Mouse (Mus musculus) kidney, postnatal 0 days (tissue): Measurements from ENCODE around the gene Ppp1r16b. TPM values are rescaled to one million over a fixed set of nuclear protein-coding genes. Genes with fewer than 3 reads are reported as not detected.

Source experiments
- ATAC-seq: fragments of 200-750 bp; cut with Nextera tagmentation; replicated peaks from 2 replicates; pipeline ENCODE4 v1.8.0; 2017; ENCODE audit warnings: low read depth, moderate number of reproducible peaks, moderate TSS enrichment, moderate library complexity; ENCODE audit not compliant: low FRiP score
- DNase-seq: peaks from one replicate; pipeline ENCODE4 v3.0.0-alpha.2; 2016; ENCODE audit warnings: low spot score
- H3K27ac ChIP-seq: fragments of 300-500 bp; sonication (generic); 2 replicates; pipeline ENCODE4 v1.5.1; 2014; ENCODE audit warnings: mild to moderate bottlenecking
- H3K27me3 ChIP-seq: fragments of 300-500 bp; sonication (generic); 2 replicates; pipeline ENCODE4 v1.6.1; 2014; ENCODE audit warnings: low read length, mixed read lengths; ENCODE audit not compliant: insufficient read depth
- H3K36me3 ChIP-seq: fragments of 300-500 bp; sonication (generic); 2 replicates; pipeline ENCODE4 v1.6.1; 2014; ENCODE audit warnings: low read length, mixed read lengths; ENCODE audit not compliant: insufficient read depth
- H3K4me1 ChIP-seq: fragments of 300-500 bp; sonication (generic); replicated peaks from 2 replicates; pipeline ENCODE4 v1.6.1; 2014; ENCODE audit warnings: antibody characterized with exemption, low read length, mixed read lengths; ENCODE audit not compliant: insufficient read depth
- H3K4me2 ChIP-seq: fragments of 300-500 bp; sonication (generic); 2 replicates; pipeline ENCODE4 v1.6.1; 2014; ENCODE audit warnings: mild to moderate bottlenecking, low read length, moderate library complexity, mixed read lengths
- H3K4me3 ChIP-seq: fragments of 300-500 bp; sonication (generic); replicated peaks from 2 replicates; pipeline ENCODE4 v1.5.1; 2014; ENCODE audit warnings: low read depth, low read length
- H3K9ac ChIP-seq: fragments of 300-500 bp; sonication (generic); 2 replicates; pipeline ENCODE4 v1.6.1; 2014; ENCODE audit warnings: low read depth, low read length
- H3K9me3 ChIP-seq: fragments of 300-500 bp; sonication (generic); replicated peaks from 2 replicates; pipeline ENCODE4 v1.6.1; 2016; ENCODE audit warnings: low read length, inconsistent platforms, mixed read lengths
- CTCF ChIP-seq: IDR thresholded peaks from 2 replicates; pipeline ENCODE4 v1.5.1; 2016; ENCODE audit warnings: antibody characterized with exemption, low read depth, mild to moderate bottlenecking, moderate library complexity
- WGBS: fragments of 180-500 bp; shearing (Covaris S2); extraction: QIAGEN DNeasy Blood & Tissue Kit; methylation state at CpG from one replicate; pipeline ENCODE4 v1.1.7; 2014; 5-methylcytosine and 5-hydroxymethylcytosine counted together
- polyA plus RNA-seq: library from polyadenylated mRNA; unstranded; fragments of >200 nt; fragmentation: Nextera tagmentation; extraction: Ambion mirVana; gene quantifications from 2 replicates; pipeline ENCODE4 v1.2.1, GENCODE M21; 2015

Ppp1r16b gene
- polyA plus RNA-seq, 1 experiment from 2014 or later: 10.1 TPM

DNA sequence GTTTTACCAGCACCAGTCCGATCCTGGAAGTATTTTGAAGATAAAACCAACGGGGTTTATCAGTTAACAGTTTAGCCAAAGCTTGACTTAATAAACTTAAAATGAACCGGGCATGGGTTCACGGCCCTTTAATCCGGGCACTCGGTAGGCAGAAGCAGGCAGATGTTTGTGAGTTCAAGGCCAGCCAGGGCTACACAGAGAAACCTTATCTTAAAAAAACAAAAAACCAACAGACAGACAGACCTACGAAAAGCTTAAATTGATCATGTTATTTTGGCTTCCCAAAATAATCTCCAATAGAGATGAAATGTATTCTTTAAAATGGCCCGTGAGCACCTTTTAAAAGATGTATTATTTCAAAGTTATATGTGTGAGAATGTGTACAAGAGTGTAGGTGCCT, 39.5 kb upstream of the Ppp1r16b start:
- Histone ChIP-seq H3K27me3 (no peaks in the 10 kb centered on the region), H3K9ac (peak overlapping the region; percentile 88), H3K9me3 (no peaks in the 10 kb centered on the region), H3K36me3 (peaks cover 21% of the 10 kb centered on the region; the same call in 1 of the 2 replicates), H3K27ac (no peak overlapping the region), H3K4me1 (peaks cover 10% of the 10 kb centered on the region), H3K4me3 (peak overlapping the region; percentile 98), H3K4me2 (peak overlapping the region; percentile 96)
- 30% methylated on average over 8 of the region's 8 CpGs for WGBS
- DNase-seq (no peak), ATAC-seq (no peak)
- no peak for TF ChIP-seq CTCF

- no peaks in the 10 kb centered on the region for H3K27me3 ChIP-seq
- 71% methylated on average over 3 of the region's 3 CpGs for WGBS
- peak; percentile 49; the same call in 1 of the 2 replicates for TF ChIP-seq CTCF
- no peak overlapping the region for H3K9ac ChIP-seq
- no peaks in the 10 kb centered on the region for H3K9me3 ChIP-seq
- ATAC-seq (no peak), DNase-seq (peak; percentile 54)
- H3K36me3 ChIP-seq: peaks cover 45% of the 10 kb centered on the region
- H3K4me2 ChIP-seq: no peak overlapping the region
- no peak overlapping the region for H3K27ac ChIP-seq
- H3K4me1 ChIP-seq: peaks cover 10% of the 10 kb centered on the region
- H3K4me3 ChIP-seq: no peak overlapping the region
Observed at GRCm38 (mm10) chr2:158628858-158629257, 36.3 kb upstream of the Ppp1r16b start.

DNA sequence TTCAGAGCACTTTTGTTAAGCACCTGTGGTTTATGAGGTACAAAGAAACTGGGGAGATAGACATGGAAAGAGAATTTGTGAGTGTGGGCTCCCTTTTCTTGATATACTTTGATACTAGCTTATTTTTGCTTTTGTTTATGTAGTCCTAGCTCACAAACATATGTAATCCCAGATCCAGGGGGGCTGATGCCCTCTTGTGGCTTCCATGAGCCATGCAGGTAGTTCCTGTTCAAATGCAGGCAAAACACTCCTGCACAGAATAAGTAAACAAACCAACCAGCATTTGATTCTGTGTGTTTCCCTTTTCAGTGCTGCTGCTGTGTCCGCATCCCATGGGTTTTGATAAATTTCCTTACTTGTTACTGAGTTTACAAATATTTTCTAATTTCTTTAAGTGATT, 35.8 kb upstream of the Ppp1r16b start:
- 70% methylated on average over 1 of the region's 1 CpGs for WGBS
- DNase-seq: peak; percentile 69

GRCm38 (mm10) chr2:158631873-158632272, 33.3 kb upstream of the Ppp1r16b start:
- ATAC-seq (no peak), DNase-seq (no peak)
- no peak overlapping the region for H3K9ac ChIP-seq
- H3K4me3 ChIP-seq: no peak overlapping the region
- H3K4me1 ChIP-seq: no peaks in the 10 kb centered on the region
- no peak for TF ChIP-seq CTCF
- peaks cover 69% of the 10 kb centered on the region for H3K36me3 ChIP-seq
- WGBS: 80% methylated on average over 5 of the region's 5 CpGs
- H3K27ac ChIP-seq: no peak overlapping the region
- H3K4me2 ChIP-seq: no peak overlapping the region
- no peaks in the 10 kb centered on the region for H3K9me3 ChIP-seq
- H3K27me3 ChIP-seq: no peaks in the 10 kb centered on the region

More for the DNA sequence above, 35.8 kb upstream of the Ppp1r16b start:
- H3K36me3 ChIP-seq: peaks cover 47% of the 10 kb centered on the region
- peak; percentile 84 for TF ChIP-seq CTCF
- no peak overlapping the region for H3K4me2 ChIP-seq
- H3K9me3 ChIP-seq: no peaks in the 10 kb centered on the region
- no peak overlapping the region for H3K4me3 ChIP-seq
- peaks cover 10% of the 10 kb centered on the region for H3K4me1 ChIP-seq
- no peak overlapping the region for H3K27ac ChIP-seq
- no peak overlapping the region for H3K9ac ChIP-seq
- no peak for ATAC-seq
- no peaks in the 10 kb centered on the region for H3K27me3 ChIP-seq

DNA sequence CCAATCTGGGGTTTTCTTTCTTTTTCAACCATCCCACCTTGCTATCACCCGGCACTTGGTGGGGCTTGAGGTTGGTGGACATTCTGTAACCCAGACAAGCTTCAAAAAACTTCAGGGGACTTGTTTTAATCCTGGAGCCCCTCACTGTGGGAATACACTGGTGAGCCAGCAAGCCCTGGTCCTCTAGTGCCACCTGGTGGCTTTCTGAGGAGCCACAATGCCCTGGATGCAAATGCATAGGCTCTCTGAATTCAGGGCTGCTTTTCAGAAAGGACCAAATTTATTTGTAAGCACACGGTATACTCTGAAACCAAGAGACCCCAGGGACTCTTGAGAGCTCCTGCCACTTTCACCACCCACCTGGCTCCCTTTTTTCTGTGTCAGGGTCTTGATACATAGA, 23.3 kb upstream of the Ppp1r16b start:
- peak; percentile 78 for DNase-seq
- Histone ChIP-seq H3K4me2 (no peak overlapping the region), H3K4me3 (no peak overlapping the region), H3K36me3 (peaks cover 26% of the 10 kb centered on the region), H3K9me3 (no peaks in the 10 kb centered on the region), H3K9ac (no peak overlapping the region), H3K27me3 (no peaks in the 10 kb centered on the region), H3K27ac (no peak overlapping the region), H3K4me1 (no peaks in the 10 kb centered on the region)
- 9% methylated on average over 2 of the region's 2 CpGs for WGBS
- peak; percentile 89 for TF ChIP-seq CTCF
- ATAC-seq: no peak

DNA sequence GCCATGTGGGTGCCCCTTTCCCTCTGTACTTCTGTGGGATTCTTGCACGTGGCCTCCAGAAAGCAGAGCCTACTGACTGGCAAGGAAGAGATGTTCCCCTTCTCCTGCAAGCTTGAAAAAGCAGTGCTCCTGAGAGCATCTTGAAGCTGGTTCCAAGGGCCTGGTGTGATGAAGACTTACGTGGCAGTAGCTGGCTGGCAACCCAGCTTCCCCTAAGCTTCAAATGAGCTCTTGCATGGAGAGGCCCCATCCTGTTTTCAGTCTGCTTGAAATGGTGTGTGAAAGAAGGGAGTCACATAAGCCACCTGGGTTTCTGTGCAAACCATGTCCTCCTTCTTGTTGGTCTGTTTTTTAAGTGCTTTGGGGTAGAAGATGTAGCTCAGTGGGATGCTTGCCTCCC, 22.6 kb upstream of the Ppp1r16b start:
- peaks cover 19% of the 10 kb centered on the region for H3K36me3 ChIP-seq
- TF ChIP-seq CTCF: no peak
- 83% methylated on average over 2 of the region's 2 CpGs for WGBS
- H3K4me3 ChIP-seq: no peak overlapping the region
- H3K4me2 ChIP-seq: no peak overlapping the region
- H3K4me1 ChIP-seq: no peaks in the 10 kb centered on the region
- H3K27ac ChIP-seq: no peak overlapping the region
- DNase-seq (no peak), ATAC-seq (no peak)
- H3K27me3 ChIP-seq: no peaks in the 10 kb centered on the region
- no peaks in the 10 kb centered on the region for H3K9me3 ChIP-seq
- H3K9ac ChIP-seq: no peak overlapping the region

DNA sequence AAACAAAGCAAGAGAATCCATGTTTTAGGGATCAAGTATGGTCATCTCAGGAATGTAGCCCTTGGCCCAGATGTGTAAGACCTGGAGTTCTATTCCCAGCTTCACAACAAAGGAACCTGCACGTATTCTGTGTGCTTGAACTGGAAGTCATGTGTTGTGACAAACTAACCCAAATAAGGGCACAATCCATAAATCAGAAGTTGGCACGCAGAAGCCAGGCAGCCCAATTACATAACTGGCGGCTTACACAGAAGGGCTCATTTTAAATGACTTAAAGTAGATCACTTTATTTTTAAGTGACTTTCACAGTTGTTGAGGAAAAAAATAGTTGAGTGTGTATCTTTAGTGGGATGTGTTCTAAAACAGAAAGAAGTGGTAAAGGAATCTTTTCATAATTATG, 21.4 kb upstream of the Ppp1r16b start:
- Histone ChIP-seq H3K9me3 (no peaks in the 10 kb centered on the region), H3K27me3 (no peaks in the 10 kb centered on the region), H3K4me2 (no peak overlapping the region), H3K9ac (no peak overlapping the region), H3K4me1 (no peaks in the 10 kb centered on the region), H3K36me3 (peaks cover 7% of the 10 kb centered on the region), H3K27ac (no peak overlapping the region), H3K4me3 (no peak overlapping the region)
- DNase-seq: no peak
- no peak for ATAC-seq
- no peak for TF ChIP-seq CTCF
- WGBS: 67% methylated on average over 3 of the region's 3 CpGs
